Mouse (Mus musculus) forebrain, embryonic 16.5 days (tissue): ENCODE data around the gene Gm4214. TPM values are rescaled to one million over a fixed set of nuclear protein-coding genes. Genes with fewer than 3 reads are reported as not detected.
"Not testable (repeated sequence)": the region's sequence is repeated elsewhere in the genome, so short reads cannot be mapped to it uniquely, and the experiment has no call there.

ENCODE experiments used
- ATAC-seq: fragments of 200-750 bp; cut with Nextera tagmentation; 2 replicates; pipeline ENCODE4 v1.8.0; 2017; ENCODE audit warnings: mild to moderate bottlenecking, moderate library complexity
- H3K27ac ChIP-seq: fragments of 300-500 bp; sonication (generic); 2 replicates; pipeline ENCODE4 v1.5.1; 2014; ENCODE audit warnings: low read length, control low read depth
- H3K27me3 ChIP-seq: fragments of 300-500 bp; sonication (generic); replicated peaks from 2 replicates; pipeline ENCODE4 v1.6.1; 2014; ENCODE audit warnings: low read length; ENCODE audit not compliant: control insufficient read depth, insufficient read depth
- H3K36me3 ChIP-seq: fragments of 300-500 bp; sonication (generic); 2 replicates; pipeline ENCODE4 v1.6.1; 2014; ENCODE audit not compliant: control insufficient read depth, insufficient read depth
- H3K4me1 ChIP-seq: fragments of 300-500 bp; sonication (generic); replicated peaks from 2 replicates; pipeline ENCODE4 v1.6.1; 2014; ENCODE audit warnings: low read length; ENCODE audit not compliant: control insufficient read depth, insufficient read depth
- H3K4me2 ChIP-seq: fragments of 300-500 bp; sonication (generic); 2 replicates; pipeline ENCODE4 v1.6.1; 2014; ENCODE audit warnings: mild to moderate bottlenecking, low read length, control low read depth
- H3K4me3 ChIP-seq: fragments of 300-500 bp; sonication (generic); replicated peaks from 2 replicates; pipeline ENCODE4 v1.5.1; 2014; ENCODE audit warnings: mild to moderate bottlenecking, low read length, control low read depth
- H3K9ac ChIP-seq: fragments of 300-500 bp; sonication (generic); replicated peaks from 2 replicates; pipeline ENCODE4 v1.6.1; 2014; ENCODE audit warnings: low read depth, low read length, control low read depth
- H3K9me3 ChIP-seq: fragments of 300-500 bp; sonication (generic); 2 replicates; pipeline ENCODE4 v1.6.1; 2016; ENCODE audit warnings: low read length; ENCODE audit not compliant: control insufficient read depth
- WGBS: fragments of 180-500 bp; shearing (Covaris S2); extraction: QIAGEN DNeasy Blood & Tissue Kit; methylation state at CpG from one replicate; pipeline ENCODE4 v1.1.7; 2014; 5-methylcytosine and 5-hydroxymethylcytosine counted together
- polyA plus RNA-seq: library from polyadenylated mRNA; unstranded; fragments of >200 nt; fragmentation: Nextera tagmentation; extraction: Ambion mirVana; gene quantifications from 2 replicates; pipeline ENCODE4 v1.2.1, GENCODE M21; 2015

Gene Gm4214
- polyA plus RNA-seq = not detected in 2 replicates

DNA sequence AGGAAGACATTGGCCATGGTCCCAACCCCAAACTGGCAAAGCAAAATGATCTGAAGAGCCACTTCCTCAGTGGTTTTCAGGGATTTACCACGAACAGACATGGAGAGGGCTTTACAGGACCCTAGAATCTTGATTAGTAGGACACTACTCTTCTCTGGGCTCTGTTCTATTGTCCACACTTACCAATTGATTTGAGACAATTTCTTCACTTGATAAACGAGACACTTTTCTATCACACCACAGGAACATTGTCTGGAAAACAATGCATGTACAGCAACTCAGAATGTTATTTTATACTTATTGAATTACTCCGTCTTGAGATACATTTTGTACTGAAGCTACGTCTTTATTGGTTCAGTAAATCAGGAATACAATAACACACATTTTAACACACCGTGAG is at the start of gene Gm4214:
Gene Gm4214 (minus strand): TSS at position 101 of the 400 bp plus-strand sequence.
- WGBS = no CpG with 5 or more reads among the region's 5 CpGs

DNA sequence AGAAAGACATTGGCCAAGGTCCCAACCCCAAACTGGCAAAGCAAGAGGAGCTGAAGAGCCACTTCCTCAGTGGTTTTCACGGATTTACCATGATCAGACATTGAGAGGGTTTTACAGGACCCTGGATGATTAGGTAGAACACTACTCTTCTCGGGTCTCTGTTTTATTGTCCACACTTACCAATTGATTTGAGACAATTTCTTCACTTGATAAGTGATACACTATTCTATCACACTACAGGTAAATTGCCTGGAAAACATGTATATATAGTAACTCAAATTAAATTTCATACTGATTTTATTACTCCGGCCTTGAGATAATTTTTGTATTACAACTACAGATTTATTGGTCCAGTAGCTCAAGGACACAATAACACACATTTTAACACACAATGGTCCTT is 35.4 kb upstream of the Gm4214 start, which contains the start of gene Gm4216:
Gene Gm4216 (minus strand): TSS at position 101 of the 400 bp plus-strand sequence.
- not testable (repeated sequence) for H3K9me3 ChIP-seq, H3K4me2 ChIP-seq, H3K27me3 ChIP-seq, H3K27ac ChIP-seq, H3K36me3 ChIP-seq, H3K4me3 ChIP-seq, ATAC-seq, H3K9ac ChIP-seq, H3K4me1 ChIP-seq
- WGBS = no CpG with 5 or more reads among the region's 3 CpGs

More for the DNA sequence above, at the start of gene Gm4214:
- H3K4me2 ChIP-seq, H3K9me3 ChIP-seq, H3K36me3 ChIP-seq, ATAC-seq, H3K4me3 ChIP-seq, H3K27ac ChIP-seq, H3K27me3 ChIP-seq, H3K9ac ChIP-seq, H3K4me1 ChIP-seq: not testable (repeated sequence)

Other genes with a start within 250 kb of the Gm4214 start
- gene Vmn1r157, start 223.0 kb downstream of the Gm4214 start, polyA plus RNA-seq = not detected in 2 replicates
- gene Vmn1r158, start 193.9 kb downstream of the Gm4214 start, polyA plus RNA-seq = not detected in 2 replicates
- gene Vmn1r159, start 141.1 kb downstream of the Gm4214 start, polyA plus RNA-seq = not detected in 2 replicates
- gene Vmn1r160, start 113.4 kb downstream of the Gm4214 start, polyA plus RNA-seq = not detected in 2 replicates
- not detected in 2 replicates for gene Gm4216, start 35.2 kb upstream of the Gm4214 start, polyA plus RNA-seq
- not detected in 2 replicates for gene Vmn1r163, start 70.9 kb upstream of the Gm4214 start, polyA plus RNA-seq
- gene Gm8720, start 82.8 kb upstream of the Gm4214 start, polyA plus RNA-seq = not detected in 2 replicates
- not detected in 2 replicates for gene Gm10662, start 159.8 kb upstream of the Gm4214 start, polyA plus RNA-seq
- gene Vmn1r165, start 232.7 kb upstream of the Gm4214 start, polyA plus RNA-seq = not detected in 2 replicates